ENCODE assay signal across 1 mouse cellular context in genomic region chr4:43046607-43047006, GRCm38 (mm10).
TF ChIP-seq lines count a peak whose summit lies in the region.

No protein-coding gene starts in this region.

TF ChIP-seq in MEL, 35 proteins besides CTCF, POLR2A, EP300 and RAD21:
- no peak for TF ChIP-seq SMC3 (IDR thresholded peaks at IDR 0.05; ENCODE audit: low read depth, low read length)
- no peak for TF ChIP-seq TBP (IDR thresholded peaks at IDR 0.05; ENCODE audit: low read depth, low read length)
- no peak for TF ChIP-seq ETS1 (IDR thresholded peaks at IDR 0.05; ENCODE audit: low read depth, low read length)
- no peak for TF ChIP-seq MEF2A (IDR thresholded peaks at IDR 0.05; ENCODE audit: extremely low read depth, insufficient replicate concordance, low read depth, low read length, poor library complexity, severe bottlenecking)
- TF ChIP-seq CHD2 (IDR thresholded peaks at IDR 0.05; ENCODE audit: low read length), result no peak
- no peak for TF ChIP-seq HCFC1 (IDR thresholded peaks at IDR 0.05; ENCODE audit: low read depth, low read length)
- no peak for TF ChIP-seq MAZ (IDR thresholded peaks at IDR 0.05; ENCODE audit: low read depth, low read length)
- no peak for TF ChIP-seq ZKSCAN1 (IDR thresholded peaks at IDR 0.05; ENCODE audit: low read depth, low read length)
- no peak for TF ChIP-seq NELFE (IDR thresholded peaks at IDR 0.05; ENCODE audit: low read depth, low read length)
- no peak for TF ChIP-seq JUND (IDR thresholded peaks at IDR 0.05; ENCODE audit: low read depth, low read length)
- TF ChIP-seq RCOR1 (IDR thresholded peaks at IDR 0.05; ENCODE audit: low read depth, low read length), result no peak
TF ChIP-seq in MEL: peak in this region for 0.
